Mouse (Mus musculus) stomach, postnatal 0 days (tissue): ENCODE measurements around the gene Cbr2.

ENCODE experiments used
- CTCF ChIP-seq: IDR thresholded peaks from 2 replicates; pipeline ENCODE4 v1.5.1; 2016; ENCODE audit warnings: antibody characterized with exemption, low read depth, mild to moderate bottlenecking, moderate library complexity
- EP300 ChIP-seq: optimal IDR thresholded peaks from 2 replicates; pipeline ENCODE3; 2016; ENCODE audit warnings: antibody characterized with exemption

- TF ChIP-seq CTCF: no peak
- no peak for TF ChIP-seq EP300
Observed at GRCm38 (mm10) chr11:120704486-120705325, 27.2 kb downstream of the Cbr2 start.
